Mouse (Mus musculus): Measurements from ENCODE around the gene Pspn. TPM values are rescaled to one million over a fixed set of nuclear protein-coding genes. Genes with fewer than 3 reads are reported as not detected.

Pspn gene
- total RNA-seq, 2 experiments from 2014 or later, result not detected

- no peak for DNase-seq
These were observed 3.3 kb downstream of the Pspn start for GRCm38 (mm10) chr17:56996506-56996905.

GRCm38 (mm10) chr17:56995046-56995445, 4.8 kb downstream of the Pspn start:
- no peak for DNase-seq

- no peak for DNase-seq
These were observed 8.9 kb downstream of the Pspn start for GRCm38 (mm10) chr17:56990966-56991365.

GRCm38 (mm10) chr17:56990115-56990746, 9.6 kb downstream of the Pspn start, which contains the start of gene Clpp:
Gene Clpp, plus strand, starts transcription at chr17:56990305.
- DNase-seq, result peak; percentile 94

- DNase-seq, result no peak
These were observed 10.2 kb downstream of the Pspn start for GRCm38 (mm10) chr17:56989467-56990114.

GRCm38 (mm10) chr17:56988921-56989430, 10.8 kb downstream of the Pspn start:
- no peak for DNase-seq

GRCm38 (mm10) chr17:56988441-56988840, 11.4 kb downstream of the Pspn start:
- no peak for DNase-seq

- no peak for DNase-seq
These were observed 13.6 kb downstream of the Pspn start for GRCm38 (mm10) chr17:56986105-56986805.

GRCm38 (mm10) chr17:56985656-56986055, 14.2 kb downstream of the Pspn start:
- DNase-seq, result no peak

- no peak for DNase-seq
These were observed 14.9 kb downstream of the Pspn start for GRCm38 (mm10) chr17:56984886-56985285.

- DNase-seq, result no peak
These were observed 17.8 kb downstream of the Pspn start, which contains the start of gene Acer1 for GRCm38 (mm10) chr17:56982013-56982412. Gene Acer1, minus strand, starts transcription at chr17:56982126.

GRCm38 (mm10) chr17:56981049-56981448, 18.8 kb downstream of the Pspn start:
- no peak for DNase-seq

- DNase-seq, result no peak
These were observed 20.3 kb downstream of the Pspn start for GRCm38 (mm10) chr17:56979524-56979923.

GRCm38 (mm10) chr17:56976531-56977390, 23.1 kb downstream of the Pspn start:
- DNase-seq, result no peak

- DNase-seq, result no peak
These were observed 24.4 kb downstream of the Pspn start for GRCm38 (mm10) chr17:56975391-56975790.

GRCm38 (mm10) chr17:56974708-56975240, 25.0 kb downstream of the Pspn start:
- no peak for DNase-seq

GRCm38 (mm10) chr17:56973956-56974707, 25.7 kb downstream of the Pspn start:
- DNase-seq, result no peak

GRCm38 (mm10) chr17:56970081-56970480, 29.7 kb downstream of the Pspn start:
- no peak for DNase-seq

- DNase-seq, result no peak
These were observed 30.5 kb downstream of the Pspn start for GRCm38 (mm10) chr17:56969321-56969720.

GRCm38 (mm10) chr17:56963646-56964045, 36.2 kb downstream of the Pspn start:
- DNase-seq, result no peak
